Mouse (Mus musculus): ENCODE data around the gene Klhl42. TPM values are rescaled to one million over a fixed set of nuclear protein-coding genes. Genes with fewer than 3 reads are reported as not detected.

Gene Klhl42
- 1.8 TPM for polyA plus RNA-seq (2015; fragmentation: Illumina TruSeq; extraction: RNeasy Lipid Tissue Mini Kit (QIAGEN cat#74804); ENCODE audit: insufficient read depth, low read depth, low replicate concordance)

GRCm38 (mm10) chr6:147091136-147092120, at the start of gene Klhl42:
Gene Klhl42, plus strand, starts transcription at chr6:147091379.

GRCm38 (mm10) chr6:147042291-147043290, 48.6 kb upstream of the Klhl42 start, which contains the start of gene Mrps35:
Gene Mrps35, plus strand, starts transcription at chr6:147042764.

GRCm38 (mm10) chr6:147086594-147087225, 4.5 kb upstream of the Klhl42 start, which contains the start of gene Mansc4:
Gene Mansc4, minus strand, starts transcription at chr6:147087032.

Other genes with a start within 250 kb of the Klhl42 start
- gene Smco2, start 241.3 kb upstream of the Klhl42 start, polyA plus RNA-seq (2015; fragmentation: Illumina TruSeq; extraction: RNeasy Lipid Tissue Mini Kit (QIAGEN cat#74804); ENCODE audit: insufficient read depth, low read depth, low replicate concordance): not detected
- 13.8 TPM for gene Ppfibp1, start 202.9 kb upstream of the Klhl42 start, polyA plus RNA-seq (2015; fragmentation: Illumina TruSeq; extraction: RNeasy Lipid Tissue Mini Kit (QIAGEN cat#74804); ENCODE audit: insufficient read depth, low read depth, low replicate concordance)
- gene 1700034J05Rik, start 137.0 kb upstream of the Klhl42 start, polyA plus RNA-seq (2015; fragmentation: Illumina TruSeq; extraction: RNeasy Lipid Tissue Mini Kit (QIAGEN cat#74804); ENCODE audit: insufficient read depth, low read depth, low replicate concordance): not detected
- not detected for gene Rep15, start 58.8 kb upstream of the Klhl42 start, polyA plus RNA-seq (2015; fragmentation: Illumina TruSeq; extraction: RNeasy Lipid Tissue Mini Kit (QIAGEN cat#74804); ENCODE audit: insufficient read depth, low read depth, low replicate concordance)
- 11.3 TPM for gene Mrps35, start 48.6 kb upstream of the Klhl42 start, polyA plus RNA-seq (2015; fragmentation: Illumina TruSeq; extraction: RNeasy Lipid Tissue Mini Kit (QIAGEN cat#74804); ENCODE audit: insufficient read depth, low read depth, low replicate concordance)
- not detected for gene Mansc4, start 4.3 kb upstream of the Klhl42 start, polyA plus RNA-seq (2015; fragmentation: Illumina TruSeq; extraction: RNeasy Lipid Tissue Mini Kit (QIAGEN cat#74804); ENCODE audit: insufficient read depth, low read depth, low replicate concordance)
- 1.0 TPM for gene Pthlh, start 172.8 kb downstream of the Klhl42 start, polyA plus RNA-seq (2015; fragmentation: Illumina TruSeq; extraction: RNeasy Lipid Tissue Mini Kit (QIAGEN cat#74804); ENCODE audit: insufficient read depth, low read depth, low replicate concordance)

Data from pancreas, adult 10 weeks (tissue).